Mouse (Mus musculus) liver, embryonic 14.5 days (tissue): ENCODE measurements around the gene Lrrc8d. TPM values are rescaled to one million over a fixed set of nuclear protein-coding genes. Genes with fewer than 3 reads are reported as not detected.

Experiments used
- ATAC-seq: fragments of 200-750 bp; cut with Nextera tagmentation; 2 replicates; pipeline ENCODE4 v1.8.0; 2017; ENCODE audit warnings: moderate number of reproducible peaks, mild to moderate bottlenecking, moderate library complexity; ENCODE audit not compliant: insufficient read depth
- DNase-seq, 3 experiments: peaks; one replicate each; pipeline ENCODE4 v3.0.0-alpha.2; 2012 to 2013; ENCODE audit warnings: low read depth in 3 of 3, low spot score in 3 of 3
- H3K27ac ChIP-seq: fragments of 300-500 bp; sonication (generic); 2 replicates; pipeline ENCODE4 v1.5.1; 2014; ENCODE audit warnings: moderate library complexity, mild to moderate bottlenecking, control low read depth, inconsistent platforms
- H3K27me3 ChIP-seq: fragments of 300-500 bp; sonication (generic); 2 replicates; pipeline ENCODE4 v1.6.1; 2014; ENCODE audit warnings: mild to moderate bottlenecking, low read length, moderate library complexity; ENCODE audit not compliant: control insufficient read depth, insufficient read depth
- H3K36me3 ChIP-seq: fragments of 300-500 bp; sonication (generic); replicated peaks from 2 replicates; pipeline ENCODE4 v1.6.1; 2014; ENCODE audit warnings: low read depth; ENCODE audit not compliant: control insufficient read depth, insufficient read depth
- H3K4me1 ChIP-seq, 2 experiments: fragments of 200-500 bp in 1 of 2; fragments of 300-500 bp in 1 of 2; sonication (generic) in 1 of 2; replicated peaks; 2 replicates each; pipeline ENCODE4 v1.6.1; 2012 to 2014; ENCODE audit warnings: antibody characterized with exemption in 1 of 2, inconsistent platforms in 1 of 2, low read length in 1 of 2; ENCODE audit not compliant: control insufficient read depth in 2 of 2, insufficient read depth in 2 of 2
- H3K4me2 ChIP-seq: fragments of 300-500 bp; sonication (generic); 2 replicates; pipeline ENCODE4 v1.6.1; 2014; ENCODE audit warnings: low read depth, mild to moderate bottlenecking, control low read depth, moderate library complexity
- H3K4me3 ChIP-seq, 2 experiments: fragments of 200-500 bp in 1 of 2; fragments of 300-500 bp in 1 of 2; sonication (generic) in 1 of 2; 2 replicates each; pipeline ENCODE4 v1.5.1; 2012 to 2014; ENCODE audit warnings: low read depth in 2 of 2, low read length in 2 of 2, mild to moderate bottlenecking in 2 of 2, control low read depth in 1 of 2, inconsistent platforms in 1 of 2, moderate library complexity in 1 of 2; ENCODE audit not compliant: insufficient read depth in 1 of 2
- H3K9ac ChIP-seq: fragments of 300-500 bp; sonication (generic); replicated peaks from 2 replicates; pipeline ENCODE4 v1.6.1; 2014; ENCODE audit warnings: mild to moderate bottlenecking, control low read depth, moderate library complexity
- H3K9me3 ChIP-seq: fragments of 300-500 bp; sonication (generic); 2 replicates; pipeline ENCODE4 v1.6.1; 2016; ENCODE audit warnings: low read length, mixed read lengths; ENCODE audit not compliant: control insufficient read depth
- CTCF ChIP-seq: IDR thresholded peaks from 2 replicates; pipeline ENCODE4 v1.5.1; 2016; ENCODE audit warnings: antibody characterized with exemption, low read depth, control low read depth
- EP300 ChIP-seq: IDR thresholded peaks from 2 replicates; pipeline ENCODE4 v1.6.1; 2016; ENCODE audit warnings: antibody characterized with exemption, low read depth
- WGBS: fragments of 180-500 bp; shearing (Covaris S2); extraction: QIAGEN DNeasy Blood & Tissue Kit; methylation state at CpG from one replicate; pipeline ENCODE4 v1.1.7; 2014; ENCODE audit not compliant: insufficient replicate concordance; 5-methylcytosine and 5-hydroxymethylcytosine counted together
- polyA plus RNA-seq, 2 experiments: library from polyadenylated mRNA; depleted of rRNA in 1 of 2; stranded (reverse) in 1 of 2; unstranded in 1 of 2; fragments of >200 nt; fragmentation: Nextera tagmentation in 1 of 2; extraction: Ambion mirVana in 1 of 2; gene quantifications; 2 replicates each; pipeline versions ENCODE4 v1.2.1 to v1.2.3; 2012 to 2014

The Lrrc8d gene
- polyA plus RNA-seq (2012; rRNA removed) (2.5 and 3.3 TPM in 2 replicates), polyA plus RNA-seq (2014; fragmentation: Nextera tagmentation; extraction: Ambion mirVana) (7.5 and 7.8 TPM in 2 replicates)

DNA sequence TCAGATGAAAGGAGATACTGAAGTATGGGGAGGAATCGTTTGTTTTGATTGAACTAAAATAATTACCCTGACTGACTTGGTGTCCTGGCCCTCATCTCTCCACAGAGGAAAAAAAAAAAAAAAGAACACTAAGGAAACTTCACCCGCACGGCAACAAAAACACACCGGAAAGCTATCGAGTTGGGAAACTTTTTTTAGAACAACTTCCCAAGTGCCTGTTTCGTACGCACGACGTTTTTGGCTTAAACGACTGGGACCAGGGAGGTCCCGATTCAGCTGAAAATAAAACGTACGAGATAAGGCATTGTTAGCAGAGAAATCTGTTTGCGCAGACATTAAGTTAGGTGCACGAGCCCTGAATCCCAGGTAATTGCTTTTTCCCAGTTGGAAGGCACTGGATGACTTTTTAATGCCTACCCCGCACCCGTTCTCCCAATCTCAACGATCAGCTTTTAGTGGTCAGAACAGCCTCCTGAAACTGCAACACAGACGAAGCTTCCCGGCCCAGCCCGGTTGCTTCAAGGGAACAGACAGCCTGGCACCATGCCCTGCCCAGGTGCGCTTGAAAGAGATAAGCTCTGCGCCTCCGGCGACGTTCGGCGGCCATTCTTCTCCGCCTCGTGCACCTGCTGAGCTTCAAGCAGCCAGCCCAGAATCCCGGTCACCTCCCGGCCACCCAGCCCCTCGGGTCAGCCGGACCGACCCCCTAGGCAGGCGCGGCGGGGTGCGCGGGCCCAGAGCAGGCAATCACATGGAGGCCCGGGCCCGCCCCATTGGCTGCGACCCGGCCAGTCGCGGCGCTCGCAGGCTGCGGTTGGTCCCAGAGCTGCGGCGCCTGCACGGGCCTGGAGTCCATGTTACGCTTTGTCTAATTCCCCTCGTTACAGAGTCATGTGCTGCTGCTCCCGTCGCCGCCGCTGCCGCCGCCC is at the start of gene Lrrc8d:
Lrrc8d (plus strand) TSS at position 829 of the 929 bp plus-strand sequence.
- no peak for TF ChIP-seq CTCF
- no peak for TF ChIP-seq EP300
- H3K27me3 ChIP-seq, result peaks cover 9% of the 10 kb centered on the region; the same call in 1 of the 2 replicates
- peak; percentile 76 for ATAC-seq
- H3K4me2 ChIP-seq, result peak within 1 kb of the TSS; percentile 93
- H3K27ac ChIP-seq, result peak within 1 kb of the TSS; percentile 55
- H3K36me3 ChIP-seq, result no peaks in the 10 kb centered on the region
- H3K9ac ChIP-seq, result peak within 1 kb of the TSS; percentile 72
- peaks cover 13 to 30% of the 10 kb centered on the region in 2 experiments for H3K4me1 ChIP-seq
- peak in 1 of 3 experiments; percentile 35 for DNase-seq
- H3K9me3 ChIP-seq, result no peaks in the 10 kb centered on the region
- WGBS, result 2% methylated on average over 60 of the region's 60 CpGs
- H3K4me3 ChIP-seq, result peak within 1 kb of the TSS; percentile 48 to 67

DNA sequence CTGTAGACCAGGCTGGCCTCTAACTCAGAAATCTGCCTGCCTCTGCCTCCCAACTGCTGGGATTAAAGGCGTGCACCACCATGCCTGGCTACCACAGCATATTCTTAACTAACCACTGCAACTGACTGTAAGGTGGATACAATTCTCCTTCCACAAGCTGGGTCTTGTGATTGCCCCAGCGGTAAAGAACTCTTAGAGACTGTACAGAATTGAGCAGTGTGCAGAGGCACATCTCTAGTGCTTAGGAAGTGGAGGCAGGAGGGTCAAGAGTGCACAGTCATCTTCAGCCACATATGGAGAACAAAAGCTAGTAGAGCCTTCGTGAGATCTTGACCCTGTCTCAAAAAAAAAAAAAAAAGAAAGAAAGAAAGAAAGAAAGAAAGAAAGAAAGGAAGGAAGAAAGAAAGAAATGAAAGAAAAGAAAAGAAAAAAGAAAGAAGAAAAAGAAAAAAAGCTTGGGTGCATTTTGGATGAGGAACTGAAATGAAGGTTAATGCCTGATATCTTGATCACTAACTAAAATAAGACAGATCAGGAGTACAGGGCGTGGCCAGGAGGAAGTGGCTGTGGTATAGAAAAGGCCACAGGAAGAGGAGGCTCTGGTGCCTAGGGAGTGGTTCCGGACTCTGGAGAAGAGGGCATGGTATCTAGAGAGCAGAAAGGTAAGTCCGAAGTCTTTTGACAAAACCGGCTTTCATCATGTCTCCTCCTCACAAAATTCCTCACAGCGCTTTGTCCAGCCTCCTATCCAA is 48.9 kb upstream of the Lrrc8d start:
- Histone ChIP-seq H3K4me3 (peak overlapping the region; percentile 30 to 52), H3K4me2 (peak overlapping the region; percentile 61)
- no peak for TF ChIP-seq CTCF
- no peak for TF ChIP-seq EP300

DNA sequence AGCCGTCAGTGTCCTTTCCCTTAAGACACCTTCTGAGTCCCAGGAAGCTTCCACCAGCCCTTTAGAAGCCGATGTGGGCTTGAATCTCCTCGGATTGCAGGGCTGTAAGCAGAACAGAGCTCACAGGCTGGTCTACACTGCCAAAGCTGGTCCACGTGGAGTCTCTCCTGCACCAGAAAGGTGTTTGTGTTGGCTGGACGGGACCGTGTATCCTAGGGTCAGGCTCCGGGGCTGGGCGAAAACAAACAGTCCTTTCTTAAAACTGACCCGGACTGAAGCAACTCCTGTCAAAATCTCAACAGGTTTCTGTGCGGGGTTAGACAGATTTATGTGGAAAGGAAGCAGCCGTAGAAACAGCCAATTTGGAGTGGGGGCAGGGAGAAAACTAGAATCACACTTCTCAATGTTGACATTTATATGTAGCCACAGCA is 48.2 kb upstream of the Lrrc8d start:
- Histone ChIP-seq H3K27me3 (no peaks in the 10 kb centered on the region), H3K4me2 (peak overlapping the region; percentile 61), H3K36me3 (no peaks in the 10 kb centered on the region), H3K27ac (no peak overlapping the region), H3K9me3 (no peaks in the 10 kb centered on the region), H3K9ac (peak overlapping the region; percentile 2; the same call in 1 of the 2 replicates), H3K4me3 (peak overlapping the region; percentile 30 to 52), H3K4me1 (peaks cover 0 to 20% of the 10 kb centered on the region in 2 experiments; a peak in 2 of 4 replicates)
- TF ChIP-seq CTCF (no peak), EP300 (no peak)
- DNase-seq (no peak), ATAC-seq (no peak)
- WGBS, result 12% methylated on average over 11 of the region's 11 CpGs

More for the DNA sequence above, 48.9 kb upstream of the Lrrc8d start:
- H3K9ac ChIP-seq, result 0 out of 2 replicates have a peak overlapping the region, but pooled peaks have one; percentile 2
- no peaks in the 10 kb centered on the region for H3K9me3 ChIP-seq
- H3K36me3 ChIP-seq, result no peaks in the 10 kb centered on the region
- DNase-seq, result no peak
- no peak for ATAC-seq
- H3K4me1 ChIP-seq, result peaks cover 0 to 20% of the 10 kb centered on the region in 2 experiments; a peak in 2 of 4 replicates
- no peaks in the 10 kb centered on the region for H3K27me3 ChIP-seq
- 26% methylated on average over 8 of the region's 8 CpGs for WGBS
- no peak overlapping the region for H3K27ac ChIP-seq

DNA sequence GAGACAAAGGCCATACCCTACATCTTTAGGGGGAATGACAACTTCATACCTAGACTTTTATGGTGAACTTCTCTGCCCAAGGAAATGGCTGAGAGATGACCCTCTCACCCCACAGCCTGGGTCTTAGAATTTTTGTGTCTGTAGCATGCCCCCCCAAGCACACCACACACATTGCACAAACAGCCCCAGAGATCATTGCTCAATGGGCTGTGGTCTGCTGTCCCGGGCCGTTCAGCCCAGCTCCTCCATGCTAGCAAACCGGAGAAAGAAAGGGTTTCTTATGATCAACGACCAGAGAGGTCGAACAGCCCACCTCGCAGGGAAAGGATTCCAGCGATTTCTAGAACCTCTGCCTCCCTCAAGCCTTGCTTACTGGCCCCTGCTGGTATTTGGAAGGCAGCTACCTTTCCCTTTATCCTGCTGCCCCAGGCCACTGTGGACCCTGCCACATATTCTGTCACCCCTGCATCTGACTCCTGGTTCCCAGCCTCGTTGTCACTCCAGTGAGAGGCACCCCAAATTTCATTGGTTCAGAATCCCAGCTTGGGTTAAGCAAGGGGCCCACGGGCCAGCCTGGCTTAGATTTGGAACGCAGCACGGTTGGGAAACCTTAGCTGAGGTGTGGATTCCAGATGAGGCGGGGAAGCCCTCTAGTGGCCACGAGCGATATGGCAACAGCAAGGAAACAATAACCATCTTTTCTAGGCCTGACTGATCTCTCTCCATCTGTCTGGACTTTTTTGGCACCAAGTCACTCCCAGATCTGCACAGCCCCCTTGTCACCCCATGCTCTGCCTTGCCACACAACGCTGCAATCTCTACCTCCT is 45.3 kb upstream of the Lrrc8d start:
- H3K4me2 ChIP-seq, result peak overlapping the region; percentile 34
- peak in 2 of 3 experiments; percentile 38 to 42 for DNase-seq
- H3K9ac ChIP-seq, result no peak overlapping the region
- H3K27ac ChIP-seq, result no peak overlapping the region
- H3K36me3 ChIP-seq, result no peaks in the 10 kb centered on the region
- TF ChIP-seq CTCF, result peak; percentile 96
- no peak for TF ChIP-seq EP300
- no peaks in the 10 kb centered on the region for H3K9me3 ChIP-seq
- H3K4me3 ChIP-seq, result no peak overlapping the region
- peak; percentile 57 for ATAC-seq
- H3K27me3 ChIP-seq, result no peaks in the 10 kb centered on the region
- 15% methylated on average over 15 of the region's 15 CpGs for WGBS
- H3K4me1 ChIP-seq, result peaks cover 0 to 13% of the 10 kb centered on the region in 2 experiments; a peak in 2 of 4 replicates
